Comparison of ENCODE assay signal across 26 mouse cellular contexts in genomic region chr9:90304254-90304653, GRCm38 (mm10).
"Had no signal": no experiment of that assay in that cellular context is flagged by ENCODE, and none has a peak within 500 bp of the region (broad histone marks: within the 10 kb centered on the region; RNA-seq: fewer than 3 reads in every experiment).

No protein-coding gene starts in this region.

- H3K9ac ChIP-seq: limb, embryonic 12.5 days; limb, embryonic 13.5 days; limb, embryonic 15.5 days; liver, embryonic 13.5 days; liver, embryonic 14.5 days; liver, embryonic 15.5 days; liver, postnatal 0 days; lung, embryonic 14.5 days; lung, embryonic 15.5 days; midbrain, embryonic 12.5 days; midbrain, embryonic 13.5 days; midbrain, embryonic 15.5 days; neural tube, embryonic 12.5 days had no signal

- H3K36me3 ChIP-seq: limb, embryonic 10.5 days; limb, embryonic 12.5 days; limb, embryonic 13.5 days; limb, embryonic 15.5 days; liver, embryonic 13.5 days; liver, embryonic 15.5 days; lung, embryonic 15.5 days; midbrain, embryonic 10.5 days; midbrain, embryonic 12.5 days; midbrain, embryonic 13.5 days; midbrain, embryonic 15.5 days; neural tube, embryonic 12.5 days had no signal

- ATAC-seq: midbrain, embryonic 13.5 days; midbrain, embryonic 15.5 days; midbrain, embryonic 16.5 days had no signal

- H3K4me2 ChIP-seq: limb, embryonic 12.5 days; limb, embryonic 13.5 days; limb, embryonic 15.5 days; liver, embryonic 13.5 days; liver, embryonic 15.5 days; lung, embryonic 14.5 days; lung, embryonic 15.5 days; midbrain, embryonic 11.5 days; midbrain, embryonic 12.5 days; midbrain, embryonic 13.5 days; midbrain, embryonic 15.5 days; neural tube, embryonic 12.5 days had no signal

- H3K4me1 ChIP-seq: limb, embryonic 10.5 days; limb, embryonic 12.5 days; limb, embryonic 13.5 days; limb, embryonic 15.5 days; liver, embryonic 13.5 days; lung, embryonic 15.5 days; midbrain, embryonic 10.5 days; midbrain, embryonic 12.5 days; midbrain, embryonic 13.5 days; midbrain, embryonic 15.5 days; neural tube, embryonic 12.5 days had no signal

- H3K27me3 ChIP-seq: limb, embryonic 12.5 days; limb, embryonic 13.5 days; limb, embryonic 15.5 days; liver, embryonic 13.5 days; liver, embryonic 15.5 days; lung, embryonic 15.5 days; megakaryocyte, embryonic 14.5 days; midbrain, embryonic 12.5 days; midbrain, embryonic 13.5 days; midbrain, embryonic 15.5 days; neural tube, embryonic 12.5 days had no signal

- H3K27ac ChIP-seq: left cerebral cortex, adult 2 months; limb, embryonic 10.5 days; limb, embryonic 12.5 days; limb, embryonic 13.5 days; limb, embryonic 15.5 days; liver, embryonic 13.5 days; liver, embryonic 14.5 days; lung, embryonic 15.5 days; macrophage; midbrain, embryonic 10.5 days; midbrain, embryonic 12.5 days; midbrain, embryonic 13.5 days; midbrain, embryonic 15.5 days; neural tube, embryonic 12.5 days had no signal

- H3K9me3 ChIP-seq: limb, embryonic 10.5 days; limb, embryonic 12.5 days; limb, embryonic 13.5 days; limb, embryonic 15.5 days; liver, embryonic 13.5 days; liver, embryonic 15.5 days; lung, embryonic 15.5 days; megakaryocyte, embryonic 14.5 days; midbrain, embryonic 10.5 days; midbrain, embryonic 12.5 days; midbrain, embryonic 13.5 days; midbrain, embryonic 15.5 days; neural tube, embryonic 12.5 days had no signal

- H3K4me3 ChIP-seq: left cerebral cortex, adult 2 months; limb, embryonic 10.5 days; limb, embryonic 12.5 days; limb, embryonic 13.5 days; limb, embryonic 15.5 days; liver, embryonic 13.5 days; liver, embryonic 15.5 days; lung, embryonic 15.5 days; megakaryocyte, embryonic 14.5 days; midbrain, embryonic 10.5 days; midbrain, embryonic 12.5 days; midbrain, embryonic 13.5 days; midbrain, embryonic 15.5 days; myocyte; neural tube, embryonic 12.5 days had no signal

- DNase-seq: left cerebral cortex, postnatal 4 days; liver, embryonic 13.5 days; liver, postnatal 0 days; lung, adult 2 months; lung, embryonic 14.5 days; lung, postnatal 10 days; lung, postnatal 4 days; midbrain, embryonic 14.5 days had no signal
